Mouse (Mus musculus) forelimb bud, embryonic 11.5 days (tissue): ENCODE results near the gene Olfr854.

Source experiments
- DNase-seq: peaks from one replicate; pipeline ENCODE4 v3.0.0-alpha.2; 2012; ENCODE audit warnings: low read depth, low spot score

Gene Olfr854

DNA sequence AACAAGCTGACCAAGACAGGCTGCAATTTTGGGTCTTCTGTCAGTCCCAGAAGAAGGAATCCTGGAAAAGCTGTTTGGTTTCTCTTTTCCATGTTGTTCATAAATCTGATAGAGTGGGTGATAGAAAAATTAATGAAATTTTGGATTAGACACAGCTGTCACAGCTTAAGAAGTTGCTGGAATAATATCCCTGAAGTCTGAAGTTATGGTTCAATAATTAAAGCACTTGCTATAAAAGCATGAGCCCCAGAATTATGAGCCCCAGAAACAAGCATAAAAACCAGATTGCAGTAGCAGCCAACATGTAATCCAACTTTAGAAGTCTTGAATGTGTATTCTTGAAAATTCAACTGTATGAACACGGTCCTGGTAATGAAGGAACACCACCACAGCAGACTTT, at the start of gene Olfr854:
Gene Olfr854, minus strand, starts transcription at position 101 of the 400 bp plus-strand sequence.
- no peak for DNase-seq

DNA sequence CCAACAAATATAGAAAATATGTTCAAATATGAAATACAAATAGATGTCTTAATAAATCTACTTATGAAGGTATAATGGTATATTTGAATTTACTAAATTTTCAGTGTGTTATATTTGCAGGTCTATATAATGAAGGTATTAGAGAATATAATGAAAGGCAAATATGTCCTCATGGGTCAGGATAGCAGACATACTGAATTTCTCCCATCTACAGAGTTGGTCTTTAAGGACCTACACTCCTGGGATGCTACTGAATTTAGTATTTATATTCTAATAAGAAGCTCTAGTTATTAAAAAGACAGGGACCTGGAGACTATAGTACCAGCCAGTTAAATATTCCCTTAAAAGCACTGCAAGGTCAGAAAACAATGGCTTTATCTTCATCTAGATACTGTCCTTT, 15.1 kb upstream of the Olfr854 start, which contains the start of gene Olfr855:
Gene Olfr855, plus strand, starts transcription at position 301 of the 400 bp plus-strand sequence.
- DNase-seq = no peak

DNA sequence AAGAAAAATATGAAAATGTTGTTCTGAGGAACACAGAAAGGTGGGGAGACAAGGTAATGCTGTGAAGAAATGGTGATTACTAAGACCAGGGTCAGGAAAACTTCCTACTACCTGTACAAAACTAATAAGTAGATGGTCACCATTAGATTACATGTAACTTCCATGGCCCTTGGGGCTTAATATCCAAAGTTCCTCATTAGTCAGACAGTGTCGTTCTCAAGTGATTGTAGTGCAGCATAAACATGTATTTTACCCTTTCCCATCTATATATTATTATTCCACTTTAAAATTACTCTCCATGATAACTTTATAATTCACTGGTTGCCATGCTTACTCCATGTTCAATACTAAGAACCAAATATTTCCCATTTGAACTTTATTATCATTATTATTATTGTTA, 26.2 kb downstream of the Olfr854 start, which contains the start of gene Olfr853:
Gene Olfr853, minus strand, starts transcription at position 101 of the 400 bp plus-strand sequence.
- no peak for DNase-seq
